Mouse (Mus musculus): ENCODE measurements around the gene Serinc5. TPM values are rescaled to one million over a fixed set of nuclear protein-coding genes. Genes with fewer than 3 reads are reported as not detected.
"Not testable (repeated sequence)": the region's sequence is repeated elsewhere in the genome, so short reads cannot be mapped to it uniquely, and the experiment has no call there.

Gene Serinc5
- polyA plus RNA-seq, 1 experiment from 2014 or later: 15.4 TPM

- no peak for ATAC-seq (ENCODE audit: insufficient number of reproducible peaks, low FRiP score)
- Histone ChIP-seq H3K4me2 (no peak overlapping the region), H3K4me3 (no peak overlapping the region), H3K36me3 (peaks cover 31% of the 10 kb centered on the region), H3K27ac (ENCODE audit: poor library complexity, severe bottlenecking) (no peak overlapping the region), H3K27me3 (replicated peaks) (no peaks in the 10 kb centered on the region), H3K4me1 (replicated peaks) (no peaks in the 10 kb centered on the region), H3K9ac (no peak overlapping the region), H3K9me3 (replicated peaks) (no peaks in the 10 kb centered on the region)
- WGBS: 85% methylated on average over 4 of the region's 4 CpGs
Observed at GRCm38 (mm10) chr13:92685273-92685672, 74.4 kb downstream of the Serinc5 start.

- not testable (repeated sequence) for ATAC-seq (ENCODE audit: insufficient number of reproducible peaks, low FRiP score); H3K27ac ChIP-seq (ENCODE audit: poor library complexity, severe bottlenecking); H3K4me1 ChIP-seq (replicated peaks); H3K27me3 ChIP-seq (replicated peaks); H3K4me3 ChIP-seq; H3K4me2 ChIP-seq; H3K9ac ChIP-seq; H3K9me3 ChIP-seq (replicated peaks)
- peaks cover 31% of the 10 kb centered on the region for H3K36me3 ChIP-seq
- 85% methylated on average over 1 of the region's 1 CpGs for WGBS
Observed at GRCm38 (mm10) chr13:92687151-92687550, 76.3 kb downstream of the Serinc5 start.

- Histone ChIP-seq H3K27ac (ENCODE audit: poor library complexity, severe bottlenecking) (no peak overlapping the region), H3K9ac (no peak overlapping the region), H3K4me3 (no peak overlapping the region), H3K9me3 (replicated peaks) (no peaks in the 10 kb centered on the region), H3K27me3 (replicated peaks) (no peaks in the 10 kb centered on the region), H3K4me1 (replicated peaks) (peaks cover 3% of the 10 kb centered on the region), H3K36me3 (peaks cover 31% of the 10 kb centered on the region), H3K4me2 (no peak overlapping the region)
- ATAC-seq (ENCODE audit: insufficient number of reproducible peaks, low FRiP score): no peak
- WGBS: 85% methylated on average over 2 of the region's 2 CpGs
Observed at GRCm38 (mm10) chr13:92689061-92689460, 78.2 kb downstream of the Serinc5 start.

DNA sequence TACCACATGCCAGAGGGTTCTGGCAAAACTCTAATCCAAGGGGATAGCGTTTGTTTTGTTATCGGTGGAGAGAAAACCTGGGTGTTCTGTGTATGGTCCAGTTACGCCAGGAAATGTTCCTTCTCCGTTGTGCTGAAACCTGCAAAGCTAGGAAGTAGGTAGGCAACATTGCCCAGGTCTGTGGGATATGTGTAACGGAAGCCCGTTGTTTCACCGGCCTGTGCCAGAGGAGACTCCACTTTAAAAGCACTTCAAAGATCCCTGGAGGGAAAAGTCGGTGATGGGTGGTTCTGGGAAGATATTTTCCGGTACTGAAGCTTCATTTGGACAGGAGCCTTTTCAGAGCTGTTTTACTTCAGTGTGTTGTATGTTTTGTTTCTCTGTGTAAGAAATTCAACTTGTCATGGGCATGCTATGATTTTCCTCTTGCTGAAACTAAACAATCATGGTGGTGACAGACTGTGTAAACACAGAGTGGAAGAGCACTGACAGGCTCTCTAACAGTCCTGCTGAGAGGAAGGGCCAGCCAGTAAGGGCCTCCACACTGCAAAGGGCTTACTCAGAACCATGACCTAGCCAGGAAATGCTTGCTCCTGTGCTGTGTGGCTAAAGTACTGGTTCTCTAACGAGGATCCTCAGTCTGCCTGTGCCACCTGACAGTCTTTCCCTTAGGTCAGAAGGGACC is 83.1 kb downstream of the Serinc5 start:
- H3K4me3 ChIP-seq: no peak overlapping the region
- 49% methylated on average over 10 of the region's 10 CpGs for WGBS

DNA sequence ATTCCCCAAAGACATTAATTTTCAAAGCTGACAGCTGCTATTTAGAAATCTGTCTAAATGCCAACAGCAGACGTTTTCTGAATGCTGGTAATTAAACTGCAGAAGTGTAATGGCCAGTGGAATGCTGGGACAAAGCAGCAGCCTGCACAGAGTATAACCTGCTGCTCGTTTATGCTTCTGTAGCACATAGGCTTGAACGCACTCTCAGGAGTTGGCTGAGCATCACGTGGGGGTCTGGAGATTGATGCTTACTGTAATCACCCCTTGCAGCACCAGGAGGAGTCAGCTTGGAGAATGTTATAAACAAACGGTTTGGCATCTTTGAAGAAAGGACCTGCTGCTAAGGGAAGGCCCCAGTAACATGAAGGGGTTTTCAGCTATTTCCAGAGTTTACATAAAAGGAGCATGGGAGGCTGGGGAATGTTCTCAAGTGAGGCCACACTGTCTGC is 85.6 kb downstream of the Serinc5 start:
- ATAC-seq (ENCODE audit: insufficient number of reproducible peaks, low FRiP score): no peak
- 47% methylated on average over 5 of the region's 5 CpGs for WGBS
- no peaks in the 10 kb centered on the region for H3K27me3 ChIP-seq (replicated peaks)

More for the DNA sequence above, 83.1 kb downstream of the Serinc5 start:
- peaks cover 5% of the 10 kb centered on the region; the same call in 1 of the 2 replicates for H3K36me3 ChIP-seq
- no peak overlapping the region for H3K4me2 ChIP-seq
- no peak for ATAC-seq (ENCODE audit: insufficient number of reproducible peaks, low FRiP score)
- H3K9ac ChIP-seq: no peak overlapping the region
- peaks cover 11% of the 10 kb centered on the region for H3K4me1 ChIP-seq (replicated peaks)
- no peaks in the 10 kb centered on the region for H3K9me3 ChIP-seq (replicated peaks)
- no peaks in the 10 kb centered on the region for H3K27me3 ChIP-seq (replicated peaks)
- H3K27ac ChIP-seq (ENCODE audit: poor library complexity, severe bottlenecking): peak overlapping the region; percentile 26; the same call in 1 of the 2 replicates

DNA sequence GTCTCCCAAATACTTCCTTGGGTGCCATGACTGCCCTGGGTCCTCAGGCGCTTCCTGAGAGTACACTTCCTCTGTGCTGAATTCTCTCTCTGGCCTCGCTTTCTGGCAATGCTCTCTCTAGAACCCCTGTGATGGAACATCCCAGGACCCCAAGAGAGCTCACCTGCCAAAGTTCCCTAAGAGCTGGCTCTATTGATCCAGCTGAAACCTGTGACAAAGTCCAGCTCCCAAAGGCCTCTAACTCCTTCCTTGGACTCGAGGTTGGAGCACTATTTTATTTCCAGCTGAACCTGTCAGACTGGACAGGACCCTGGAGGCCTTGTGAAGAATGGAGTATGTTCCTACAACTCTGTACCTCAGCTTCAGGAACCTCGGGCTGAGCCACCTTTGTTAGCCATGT is 86.2 kb downstream of the Serinc5 start:
- 78% methylated on average over 4 of the region's 4 CpGs for WGBS
- Histone ChIP-seq H3K27me3 (replicated peaks) (no peaks in the 10 kb centered on the region), H3K9me3 (replicated peaks) (no peaks in the 10 kb centered on the region), H3K4me3 (no peak overlapping the region), H3K9ac (no peak overlapping the region), H3K27ac (ENCODE audit: poor library complexity, severe bottlenecking) (no peak overlapping the region), H3K36me3 (no peaks in the 10 kb centered on the region), H3K4me2 (no peak overlapping the region), H3K4me1 (replicated peaks) (peaks cover 11% of the 10 kb centered on the region)
- ATAC-seq (ENCODE audit: insufficient number of reproducible peaks, low FRiP score): no peak

More for the DNA sequence above, 85.6 kb downstream of the Serinc5 start:
- Histone ChIP-seq H3K9me3 (replicated peaks) (no peaks in the 10 kb centered on the region), H3K4me1 (replicated peaks) (peaks cover 11% of the 10 kb centered on the region), H3K27ac (ENCODE audit: poor library complexity, severe bottlenecking) (no peak overlapping the region), H3K9ac (no peak overlapping the region), H3K36me3 (no peaks in the 10 kb centered on the region), H3K4me3 (no peak overlapping the region), H3K4me2 (no peak overlapping the region)

DNA sequence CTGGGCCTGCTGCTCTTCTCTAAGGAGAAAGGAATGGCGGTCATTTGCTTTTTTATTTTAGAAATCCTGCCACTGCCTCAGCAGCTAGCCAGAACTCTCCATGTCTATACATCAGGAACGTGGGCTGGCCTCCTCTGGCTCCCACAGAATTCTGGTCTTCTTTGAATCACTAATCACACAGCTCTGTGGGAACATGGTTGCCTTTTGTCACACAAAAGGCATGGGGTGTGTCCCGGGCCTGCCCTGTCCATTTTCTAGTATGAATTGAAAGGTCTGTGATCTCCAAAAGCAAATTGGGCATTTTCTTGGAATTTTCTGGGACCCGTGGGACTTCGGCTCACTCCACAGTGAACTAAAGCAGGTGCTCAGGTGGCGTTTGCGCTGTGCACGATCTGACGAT is 87.9 kb downstream of the Serinc5 start:
- WGBS: 88% methylated on average over 9 of the region's 9 CpGs
- H3K4me2 ChIP-seq: no peak overlapping the region
- H3K36me3 ChIP-seq: peaks cover 4% of the 10 kb centered on the region
- no peaks in the 10 kb centered on the region for H3K9me3 ChIP-seq (replicated peaks)
- H3K27ac ChIP-seq (ENCODE audit: poor library complexity, severe bottlenecking): no peak overlapping the region
- no peaks in the 10 kb centered on the region for H3K27me3 ChIP-seq (replicated peaks)
- no peak overlapping the region for H3K9ac ChIP-seq
- H3K4me1 ChIP-seq (replicated peaks): peaks cover 10% of the 10 kb centered on the region
- no peak overlapping the region for H3K4me3 ChIP-seq
- no peak for ATAC-seq (ENCODE audit: insufficient number of reproducible peaks, low FRiP score)

- Histone ChIP-seq H3K4me2 (no peak overlapping the region), H3K27ac (ENCODE audit: poor library complexity, severe bottlenecking) (no peak overlapping the region), H3K27me3 (replicated peaks) (no peaks in the 10 kb centered on the region), H3K4me3 (no peak overlapping the region), H3K4me1 (replicated peaks) (peaks cover 4% of the 10 kb centered on the region), H3K9me3 (replicated peaks) (no peaks in the 10 kb centered on the region), H3K9ac (no peak overlapping the region), H3K36me3 (peaks cover 4% of the 10 kb centered on the region)
- WGBS: 95% methylated on average over 6 of the region's 6 CpGs
- ATAC-seq (ENCODE audit: insufficient number of reproducible peaks, low FRiP score): no peak
Observed at GRCm38 (mm10) chr13:92699395-92699794, 88.5 kb downstream of the Serinc5 start.

- no peaks in the 10 kb centered on the region for H3K4me1 ChIP-seq (replicated peaks)
- peaks cover 11% of the 10 kb centered on the region for H3K36me3 ChIP-seq
- WGBS: 72% methylated on average over 5 of the region's 5 CpGs
- H3K9me3 ChIP-seq (replicated peaks): no peaks in the 10 kb centered on the region
- no peaks in the 10 kb centered on the region for H3K27me3 ChIP-seq (replicated peaks)
- no peak overlapping the region for H3K9ac ChIP-seq
- no peak overlapping the region for H3K27ac ChIP-seq (ENCODE audit: poor library complexity, severe bottlenecking)
- H3K4me3 ChIP-seq: no peak overlapping the region
- H3K4me2 ChIP-seq: no peak overlapping the region
- no peak for ATAC-seq (ENCODE audit: insufficient number of reproducible peaks, low FRiP score)
Observed at GRCm38 (mm10) chr13:92702035-92702434, 91.1 kb downstream of the Serinc5 start.

- Histone ChIP-seq H3K4me3 (no peak overlapping the region), H3K4me1 (replicated peaks) (no peaks in the 10 kb centered on the region), H3K27me3 (replicated peaks) (no peaks in the 10 kb centered on the region), H3K36me3 (peaks cover 18% of the 10 kb centered on the region), H3K27ac (ENCODE audit: poor library complexity, severe bottlenecking) (no peak overlapping the region), H3K4me2 (no peak overlapping the region), H3K9ac (no peak overlapping the region), H3K9me3 (replicated peaks) (no peaks in the 10 kb centered on the region)
- 70% methylated on average over 8 of the region's 8 CpGs for WGBS
- no peak for ATAC-seq (ENCODE audit: insufficient number of reproducible peaks, low FRiP score)
Observed at GRCm38 (mm10) chr13:92703241-92704027, 92.5 kb downstream of the Serinc5 start.

- no peak for ATAC-seq (ENCODE audit: insufficient number of reproducible peaks, low FRiP score)
- Histone ChIP-seq H3K27ac (ENCODE audit: poor library complexity, severe bottlenecking) (no peak overlapping the region), H3K27me3 (replicated peaks) (no peaks in the 10 kb centered on the region), H3K9me3 (replicated peaks) (no peaks in the 10 kb centered on the region), H3K4me3 (no peak overlapping the region), H3K36me3 (peaks cover 23% of the 10 kb centered on the region), H3K4me1 (replicated peaks) (no peaks in the 10 kb centered on the region), H3K4me2 (no peak overlapping the region), H3K9ac (no peak overlapping the region)
- WGBS: 87% methylated on average over 7 of the region's 7 CpGs
Observed at GRCm38 (mm10) chr13:92704189-92704588, 93.3 kb downstream of the Serinc5 start.
